Mouse (Mus musculus) activated CD4-positive, CD25-positive, alpha-beta regulatory T cell, adult 9 weeks (primary cell): ENCODE measurements around the gene Mat1a. TPM values are rescaled to one million over a fixed set of nuclear protein-coding genes. Genes with fewer than 3 reads are reported as not detected.

ENCODE experiments used
- polyA plus RNA-seq: library from polyadenylated mRNA; unstranded; fragments of 100-300 nt; shearing (Covaris generic); gene quantifications from one replicate; pipeline ENCODE4 v1.2.1, GENCODE M21; 2017

Mat1a gene
- not detected for polyA plus RNA-seq

GRCm38 (mm10) chr14:41104853-41105444, at the start of gene Mat1a:
Mat1a (plus strand) TSS chr14:41105035.

DNA sequence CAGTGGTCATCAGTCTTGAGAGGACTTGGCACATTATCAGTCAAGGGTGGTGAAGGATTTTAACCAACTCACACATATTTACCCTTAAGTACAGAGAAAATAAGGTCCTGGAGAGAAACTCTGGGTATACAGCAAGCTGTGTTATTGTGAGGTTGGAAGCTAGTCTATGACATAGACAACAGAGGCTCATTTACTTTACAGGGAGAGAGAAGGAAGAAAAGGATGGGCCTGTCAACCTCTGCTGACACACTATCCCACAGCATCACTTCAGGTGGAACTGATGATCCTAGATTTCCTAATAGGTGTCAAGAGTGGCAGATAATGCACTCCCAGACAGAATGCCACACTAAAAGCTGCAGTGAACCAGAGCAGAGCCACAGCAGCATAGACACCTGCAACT, 35.7 kb upstream of the Mat1a start, which contains the start of gene Dydc2:
TSS of gene Dydc2 (minus strand) at position 101 of the 400 bp plus-strand sequence.

DNA sequence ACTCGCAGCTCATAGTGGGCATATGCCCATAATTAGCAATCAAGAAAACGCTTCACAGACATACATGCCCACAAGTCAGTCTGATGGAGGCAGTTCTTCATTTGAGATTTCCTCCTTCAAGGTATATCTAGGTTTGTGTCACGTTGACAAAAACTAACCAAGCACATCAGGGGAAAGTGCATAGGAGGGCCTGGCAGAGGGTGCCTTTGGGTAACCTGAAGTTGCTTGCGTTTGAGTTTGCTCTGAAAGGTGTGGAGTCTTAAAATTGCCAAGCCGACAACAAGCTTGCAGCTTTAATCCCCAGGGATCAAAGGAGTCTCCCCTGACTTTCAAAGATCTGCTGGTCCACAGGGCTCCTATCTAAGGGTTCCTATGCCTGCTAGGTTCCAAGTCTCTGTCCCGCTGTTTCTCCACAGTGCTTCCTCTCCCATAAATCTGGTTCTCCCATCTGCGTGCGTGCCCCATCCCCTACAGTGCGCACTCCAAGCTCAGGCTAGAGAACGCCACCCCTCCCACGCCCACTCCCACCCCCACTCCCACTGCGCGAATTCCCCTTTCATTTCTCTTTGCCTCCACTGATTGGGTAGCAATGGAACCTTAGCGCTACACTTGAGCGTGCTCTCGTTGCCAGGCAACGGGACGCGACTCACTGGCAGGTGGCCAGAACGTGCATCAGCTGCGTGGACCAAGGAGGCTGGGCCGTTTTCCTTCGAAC, 32.4 kb upstream of the Mat1a start, which contains the start of gene Dydc1:
TSS of gene Dydc1 (plus strand) at position 683 of the 715 bp plus-strand sequence.

GRCm38 (mm10) chr14:41131540-41131939, 26.7 kb downstream of the Mat1a start, which contains the start of gene Sftpa1:
Sftpa1 (plus strand) TSS chr14:41131782.

DNA sequence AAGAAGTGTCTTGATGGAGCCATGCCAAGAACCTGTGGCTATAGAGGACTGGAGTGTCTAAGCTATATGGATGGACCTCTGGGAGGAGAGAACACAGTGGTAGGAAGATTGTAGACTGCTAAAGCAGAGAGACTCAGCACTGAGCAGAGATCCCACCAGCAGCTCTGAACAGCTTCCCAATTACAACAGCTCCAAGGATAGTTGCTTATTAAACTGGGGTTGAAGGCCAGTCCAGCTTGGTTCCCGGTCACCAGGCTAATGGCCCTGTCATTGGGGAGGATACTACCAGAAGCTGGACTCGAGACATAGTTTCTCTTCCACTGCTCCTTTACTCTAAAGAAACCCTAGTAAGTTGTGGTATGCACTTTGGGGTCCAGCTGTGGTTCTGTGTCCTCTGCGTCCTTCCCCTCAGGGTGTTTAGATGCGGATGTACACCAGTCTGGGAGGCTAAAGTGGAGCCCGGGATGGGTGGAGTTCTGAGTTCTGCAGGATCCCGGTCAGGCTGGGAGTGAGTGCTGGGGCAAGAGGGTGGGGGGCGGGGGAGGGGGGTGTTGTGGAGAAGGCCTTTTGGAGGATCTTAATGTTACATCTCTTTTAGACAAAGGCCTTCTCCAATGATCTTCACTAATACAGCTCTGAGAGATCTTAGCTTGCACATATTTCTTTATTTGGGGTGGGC, 46.5 kb downstream of the Mat1a start, which contains the start of gene Mbl1:
TSS of gene Mbl1 (plus strand) at position 239 of the 679 bp plus-strand sequence.

Other genes starting within 250 kb of the Mat1a start
- 0.39 TPM for gene Sh2d4b, start 211.8 kb upstream of the Mat1a start, polyA plus RNA-seq
- 107 TPM for gene Tspan14, start 138.2 kb upstream of the Mat1a start, polyA plus RNA-seq
- 8.6 TPM for gene Fam213a, start 91.2 kb upstream of the Mat1a start, polyA plus RNA-seq
- gene Dydc2, start 35.8 kb upstream of the Mat1a start, polyA plus RNA-seq: not detected
- gene Dydc1, start 32.1 kb upstream of the Mat1a start, polyA plus RNA-seq: not detected
- not detected for gene Sftpa1, start 26.7 kb downstream of the Mat1a start, polyA plus RNA-seq
- gene Mbl1, start 46.4 kb downstream of the Mat1a start, polyA plus RNA-seq: not detected
- not detected for gene Sftpd, start 80.1 kb downstream of the Mat1a start, polyA plus RNA-seq
- gene Gm2832, start 173.8 kb downstream of the Mat1a start, polyA plus RNA-seq: not detected
- gene Gm5798, start 243.6 kb downstream of the Mat1a start, polyA plus RNA-seq: not detected